Mouse (Mus musculus): ENCODE measurements around the gene Paox. TPM values are rescaled to one million over a fixed set of nuclear protein-coding genes. Genes with fewer than 3 reads are reported as not detected.
"Not testable (repeated sequence)": the region's sequence is repeated elsewhere in the genome, so short reads cannot be mapped to it uniquely, and the experiment has no call there.

The Paox gene
- polyA plus RNA-seq, 1 experiment: 5.1 TPM

DNA sequence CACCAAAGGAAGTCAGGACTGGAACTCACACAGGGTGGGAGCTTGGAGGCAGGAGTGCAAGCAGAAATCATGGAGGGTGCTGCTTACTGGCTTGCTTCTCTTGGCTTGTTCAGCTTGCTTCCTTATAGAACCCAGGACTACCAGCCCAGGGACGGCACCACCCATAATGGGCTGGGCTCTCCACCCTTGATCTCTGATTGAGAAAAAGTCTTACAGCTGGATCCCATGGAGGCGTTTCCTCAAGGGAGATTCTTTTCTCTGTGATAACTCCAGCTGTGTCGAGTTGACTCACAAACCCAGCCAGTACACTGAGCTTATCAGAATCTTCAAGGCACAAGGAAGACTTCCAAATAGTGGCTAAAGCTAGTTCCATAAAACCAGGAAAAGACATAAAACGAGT is 7.2 kb downstream of the Paox start:
- DNase-seq (ENCODE audit: low read depth): no peak
- no peak for TF ChIP-seq CTCF (IDR thresholded peaks at IDR 0.05; ENCODE audit: borderline replicate concordance, extremely low read depth, insufficient read depth, insufficient read length)
- TF ChIP-seq POLR2A (IDR thresholded peaks at IDR 0.05; ENCODE audit: borderline replicate concordance, extremely low read depth, insufficient read depth, insufficient read length, poor library complexity, severe bottlenecking): no peak

DNA sequence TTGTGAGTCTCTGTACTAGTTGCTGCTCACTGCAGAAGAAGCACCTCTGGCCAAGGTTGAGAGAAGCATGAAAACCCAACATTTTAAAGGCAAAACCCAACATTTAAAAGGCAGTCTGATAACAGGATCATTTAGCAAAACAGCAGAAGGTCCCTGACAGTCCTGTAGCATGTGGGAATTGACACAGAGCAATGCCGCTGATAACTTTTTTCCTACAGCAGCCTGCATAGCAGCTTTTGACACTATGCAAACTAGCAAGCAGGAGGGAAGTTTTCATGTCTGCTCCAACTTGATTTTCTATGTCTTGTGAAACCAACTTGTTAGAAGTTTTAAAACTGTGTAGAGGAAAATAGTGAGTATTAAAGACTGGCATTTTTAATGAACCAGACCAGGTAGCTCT is 8.8 kb downstream of the Paox start:
- no peak for TF ChIP-seq CTCF (IDR thresholded peaks at IDR 0.05; ENCODE audit: borderline replicate concordance, extremely low read depth, insufficient read depth, insufficient read length)
- no peak for TF ChIP-seq POLR2A (IDR thresholded peaks at IDR 0.05; ENCODE audit: borderline replicate concordance, extremely low read depth, insufficient read depth, insufficient read length, poor library complexity, severe bottlenecking)
- no peak for DNase-seq (ENCODE audit: low read depth)

DNA sequence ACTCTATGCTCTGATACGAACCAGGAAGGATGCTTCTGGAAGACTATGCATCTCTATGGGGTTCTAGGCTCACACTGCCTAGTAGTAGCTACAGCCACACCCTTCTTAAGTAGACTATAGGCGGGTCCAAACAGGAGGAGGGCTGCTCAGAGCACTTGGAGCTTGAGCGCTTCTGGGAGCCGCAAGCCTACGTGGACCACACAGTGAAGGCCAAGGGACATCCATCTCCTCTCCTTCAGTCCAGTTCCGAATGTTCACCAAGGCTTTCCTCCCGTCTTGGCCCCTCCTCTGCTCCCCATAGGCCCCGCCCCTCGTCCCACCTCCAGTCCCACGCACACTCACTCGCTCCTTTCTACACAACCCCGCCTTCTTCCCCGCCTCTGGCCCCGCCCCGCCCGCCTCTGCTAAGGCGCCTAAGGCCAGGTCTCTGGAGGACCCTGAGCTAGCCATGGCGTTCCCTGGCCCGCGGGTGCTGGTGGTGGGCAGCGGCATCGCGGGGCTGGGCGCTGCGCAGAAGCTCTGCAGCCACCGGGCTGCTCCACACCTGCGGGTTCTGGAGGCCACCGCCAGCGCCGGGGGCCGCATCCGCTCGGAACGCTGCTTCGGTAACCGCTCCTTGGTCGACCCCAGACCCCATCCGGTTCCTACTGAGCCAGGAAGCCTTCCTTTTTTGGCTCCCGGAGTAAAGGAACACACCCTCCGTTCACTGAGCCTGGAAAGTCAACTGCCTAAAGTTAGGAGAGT is 9.9 kb downstream of the Paox start:
- TF ChIP-seq POLR2A (IDR thresholded peaks at IDR 0.05; ENCODE audit: borderline replicate concordance, extremely low read depth, insufficient read depth, insufficient read length, poor library complexity, severe bottlenecking) (no peak), CTCF (IDR thresholded peaks at IDR 0.05; ENCODE audit: borderline replicate concordance, extremely low read depth, insufficient read depth, insufficient read length) (no peak)

DNA sequence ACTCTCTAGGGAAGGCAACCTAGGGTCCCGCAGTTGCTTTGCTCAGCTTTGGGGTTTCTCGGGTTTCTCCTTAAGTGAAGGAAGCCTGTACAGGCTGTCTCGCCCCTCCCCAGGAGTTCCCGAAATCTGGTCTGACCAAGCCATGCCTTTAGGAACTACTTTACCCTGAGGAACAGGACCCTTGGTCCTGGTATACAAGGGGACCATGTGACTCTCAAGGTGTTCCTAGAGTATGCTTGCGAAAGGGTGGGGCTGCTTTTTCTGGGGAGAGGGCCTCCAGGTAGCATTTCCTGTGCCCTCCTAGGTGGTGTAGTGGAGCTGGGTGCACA is 10.4 kb downstream of the Paox start:
- TF ChIP-seq CTCF (IDR thresholded peaks at IDR 0.05; ENCODE audit: borderline replicate concordance, extremely low read depth, insufficient read depth, insufficient read length): no peak
- TF ChIP-seq POLR2A (IDR thresholded peaks at IDR 0.05; ENCODE audit: borderline replicate concordance, extremely low read depth, insufficient read depth, insufficient read length, poor library complexity, severe bottlenecking): no peak
- DNase-seq (ENCODE audit: low read depth): no peak

More for the DNA sequence above, 9.9 kb downstream of the Paox start:
- peak; percentile 96 for DNase-seq (ENCODE audit: low read depth)

GRCm38 (mm10) chr7:140126934-140127333 is 11.3 kb downstream of the Paox start:
- DNase-seq (ENCODE audit: low read depth): no peak
- TF ChIP-seq CTCF (IDR thresholded peaks at IDR 0.05; ENCODE audit: borderline replicate concordance, extremely low read depth, insufficient read depth, insufficient read length) (no peak), POLR2A (IDR thresholded peaks at IDR 0.05; ENCODE audit: borderline replicate concordance, extremely low read depth, insufficient read depth, insufficient read length, poor library complexity, severe bottlenecking) (no peak)

DNA sequence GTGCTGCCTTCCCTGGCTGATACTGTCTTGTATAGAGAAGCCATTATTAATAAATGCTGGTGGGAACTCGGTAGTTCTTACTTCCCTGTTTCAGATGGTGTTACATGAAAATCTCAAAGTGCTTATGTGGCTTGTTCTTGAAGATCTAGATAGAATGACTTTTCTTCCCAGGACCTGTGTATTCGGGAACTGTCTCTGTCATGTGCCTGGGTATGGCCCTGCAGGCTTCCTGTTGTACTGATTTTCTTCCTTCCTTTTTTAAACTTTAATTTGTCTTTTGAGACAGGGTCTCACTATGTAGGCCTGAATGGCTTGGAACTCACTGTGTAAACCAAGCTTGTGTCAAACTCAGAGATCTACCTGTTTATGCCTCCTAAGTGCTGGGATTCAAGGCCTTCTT is 12.3 kb downstream of the Paox start:
- TF ChIP-seq POLR2A (IDR thresholded peaks at IDR 0.05; ENCODE audit: borderline replicate concordance, extremely low read depth, insufficient read depth, insufficient read length, poor library complexity, severe bottlenecking): no peak
- no peak for TF ChIP-seq CTCF (IDR thresholded peaks at IDR 0.05; ENCODE audit: borderline replicate concordance, extremely low read depth, insufficient read depth, insufficient read length)

DNA sequence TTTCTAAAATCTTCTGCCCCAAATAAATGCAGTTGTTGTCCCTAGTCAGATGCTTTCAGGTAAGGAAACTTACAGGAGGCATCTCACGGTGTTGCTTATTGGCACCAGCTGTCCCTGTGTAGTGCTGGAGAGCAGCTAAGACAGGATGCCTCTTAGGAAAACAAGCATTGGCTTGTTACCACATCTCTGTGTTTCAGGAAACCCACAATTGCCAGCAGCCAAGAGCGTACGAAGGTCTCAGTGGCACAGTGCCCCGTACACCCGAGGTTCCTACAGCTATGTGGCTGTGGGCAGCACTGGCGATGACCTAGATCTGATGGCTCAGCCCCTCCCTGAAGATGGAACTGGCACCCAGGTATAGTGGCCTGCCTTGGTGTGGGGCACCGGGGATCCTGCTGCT is 16.6 kb downstream of the Paox start:
- DNase-seq (ENCODE audit: low read depth): not testable (repeated sequence)

More for the DNA sequence above, 12.3 kb downstream of the Paox start:
- DNase-seq (ENCODE audit: low read depth): no peak

- not testable (repeated sequence) for DNase-seq (ENCODE audit: low read depth)
Observed at GRCm38 (mm10) chr7:140134033-140134432, 18.4 kb downstream of the Paox start.

DNA sequence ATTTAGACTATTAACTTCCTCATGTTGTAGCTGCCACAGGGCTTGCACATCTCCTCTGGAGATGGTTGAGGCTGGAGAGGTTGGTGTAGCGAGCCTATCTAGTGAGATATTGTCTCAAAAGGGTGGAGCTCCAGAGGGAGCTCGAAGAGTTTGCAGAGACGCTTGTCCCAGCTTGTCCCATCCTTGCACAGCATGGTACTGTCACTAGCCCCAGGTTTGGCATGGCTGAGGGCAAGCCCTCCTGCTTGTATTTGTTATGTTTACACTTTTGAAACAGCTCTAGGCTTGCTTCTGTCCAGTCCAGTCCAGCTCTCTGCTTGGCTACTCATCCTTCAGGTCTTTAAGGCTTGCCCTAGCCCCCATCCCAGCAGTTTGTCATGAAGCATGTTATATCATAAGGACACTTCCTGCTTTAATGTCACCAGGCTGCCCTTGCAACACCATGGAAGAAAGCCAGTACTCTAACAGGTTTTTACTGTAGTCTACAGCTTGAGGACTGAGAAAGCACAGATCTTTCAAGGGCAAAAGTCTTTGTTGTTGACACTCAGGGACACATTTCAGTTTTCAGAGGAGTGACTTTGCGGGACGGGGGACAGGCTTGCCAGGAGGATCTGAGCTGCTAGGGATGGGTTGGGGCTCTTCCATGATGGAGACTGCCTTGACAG is 19.6 kb downstream of the Paox start:
- TF ChIP-seq CTCF (IDR thresholded peaks at IDR 0.05; ENCODE audit: borderline replicate concordance, extremely low read depth, insufficient read depth, insufficient read length): no peak
- TF ChIP-seq POLR2A (IDR thresholded peaks at IDR 0.05; ENCODE audit: borderline replicate concordance, extremely low read depth, insufficient read depth, insufficient read length, poor library complexity, severe bottlenecking): no peak
- no peak for DNase-seq (ENCODE audit: low read depth)

- peak; percentile 96 for DNase-seq (ENCODE audit: low read depth)
- TF ChIP-seq POLR2A (IDR thresholded peaks at IDR 0.05; ENCODE audit: borderline replicate concordance, extremely low read depth, insufficient read depth, insufficient read length, poor library complexity, severe bottlenecking): peak; percentile 61; the same call in 1 of the 2 replicates
- TF ChIP-seq CTCF (IDR thresholded peaks at IDR 0.05; ENCODE audit: borderline replicate concordance, extremely low read depth, insufficient read depth, insufficient read length): no peak
Observed at GRCm38 (mm10) chr7:140137135-140138020, 21.8 kb downstream of the Paox start, which contains the start of gene Mtg1. Gene Mtg1 (plus strand): TSS chr7:140137564.

- no peak for TF ChIP-seq POLR2A (IDR thresholded peaks at IDR 0.05; ENCODE audit: borderline replicate concordance, extremely low read depth, insufficient read depth, insufficient read length, poor library complexity, severe bottlenecking)
- no peak for TF ChIP-seq CTCF (IDR thresholded peaks at IDR 0.05; ENCODE audit: borderline replicate concordance, extremely low read depth, insufficient read depth, insufficient read length)
- no peak for DNase-seq (ENCODE audit: low read depth)
Observed at GRCm38 (mm10) chr7:140138021-140138310, 22.4 kb downstream of the Paox start.

DNA sequence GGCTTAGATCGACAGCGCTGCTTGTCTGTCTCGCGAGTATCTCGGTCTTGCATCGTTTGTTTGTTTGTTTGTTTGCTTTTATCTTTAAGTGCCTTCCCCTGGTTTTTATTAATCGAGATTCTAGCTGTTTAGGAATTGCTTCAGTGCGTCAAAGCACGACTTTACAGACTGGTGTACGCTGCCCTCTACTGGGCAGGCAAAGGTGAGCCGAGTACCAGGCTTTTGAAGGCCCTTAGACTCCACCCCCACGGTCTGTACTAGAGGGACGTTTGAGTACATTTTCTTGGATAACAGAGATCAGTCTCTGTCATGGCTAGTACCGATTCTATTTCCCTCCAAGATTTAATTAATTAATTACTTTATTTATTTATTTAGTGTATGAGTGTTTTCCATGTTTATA is 25.8 kb downstream of the Paox start:
- DNase-seq (ENCODE audit: low read depth): peak; percentile 80
- peak; percentile 79 for TF ChIP-seq CTCF (IDR thresholded peaks at IDR 0.05; ENCODE audit: borderline replicate concordance, extremely low read depth, insufficient read depth, insufficient read length)
- TF ChIP-seq POLR2A (IDR thresholded peaks at IDR 0.05; ENCODE audit: borderline replicate concordance, extremely low read depth, insufficient read depth, insufficient read length, poor library complexity, severe bottlenecking): no peak

Data from brain, embryonic 14.5 days (tissue).